Mouse (Mus musculus): ENCODE data around the gene Gart. TPM values are rescaled to one million over a fixed set of nuclear protein-coding genes. Genes with fewer than 3 reads are reported as not detected.

Gene Gart
- 79.1 and 79.9 TPM in 2 replicates for polyA plus RNA-seq (2015; fragmentation: Nextera tagmentation; extraction: Ambion mirVana)

DNA sequence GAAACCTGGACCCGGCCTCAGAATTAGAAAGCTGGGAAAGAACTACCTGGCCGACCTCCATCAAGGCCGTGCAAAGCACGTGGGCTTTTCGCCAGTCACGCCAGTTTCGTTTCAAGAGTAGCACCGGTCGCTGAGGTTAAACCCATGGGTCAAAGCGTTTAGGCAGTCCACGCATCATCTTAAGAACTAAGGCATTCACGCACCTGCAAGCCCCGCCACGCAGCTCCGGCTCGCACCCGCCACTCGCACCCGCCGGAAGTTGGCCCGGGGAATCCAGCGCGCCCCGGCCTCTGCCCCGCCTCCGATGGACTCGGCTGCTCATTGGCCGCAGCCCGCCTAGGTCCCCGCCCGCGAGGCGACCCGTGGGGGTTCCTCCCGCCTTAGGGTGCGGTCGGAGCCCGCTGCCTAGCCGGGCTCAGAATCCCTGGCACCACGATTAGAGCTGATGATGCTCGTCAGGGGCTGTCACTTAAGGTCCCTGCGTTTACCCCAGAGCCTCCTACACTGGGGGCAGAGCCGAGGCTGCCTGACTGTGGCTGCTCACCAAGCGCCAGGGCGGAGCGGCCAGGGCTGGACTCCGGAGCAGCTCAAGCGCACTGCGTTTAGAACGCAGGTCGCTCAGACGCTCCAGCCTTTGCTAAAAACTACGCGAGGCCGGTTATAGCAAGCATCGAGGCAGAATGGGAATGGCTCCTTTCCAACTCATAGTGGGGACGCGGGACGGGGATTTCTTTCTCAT lies at the start of gene Gart:
TSS of gene Gart (minus strand) at position 272 of the 739 bp plus-strand sequence.
- Histone ChIP-seq H3K36me3 (peaks cover 7% of the 10 kb centered on the region), H3K9ac (replicated peaks) (peak within 1 kb of the TSS; percentile 79), H3K4me2 (replicated peaks) (peak within 1 kb of the TSS; percentile 86), H3K27ac (replicated peaks) (peak within 1 kb of the TSS; percentile 99), H3K9me3 (no peaks in the 10 kb centered on the region), H3K4me3 (peak within 1 kb of the TSS; percentile 91), H3K4me1 (peaks cover 26% of the 10 kb centered on the region), H3K27me3 (no peaks in the 10 kb centered on the region)
- WGBS = under 1% methylated on average over 59 of the region's 59 CpGs
- peak; percentile 88 for ATAC-seq (replicated peaks)

DNA sequence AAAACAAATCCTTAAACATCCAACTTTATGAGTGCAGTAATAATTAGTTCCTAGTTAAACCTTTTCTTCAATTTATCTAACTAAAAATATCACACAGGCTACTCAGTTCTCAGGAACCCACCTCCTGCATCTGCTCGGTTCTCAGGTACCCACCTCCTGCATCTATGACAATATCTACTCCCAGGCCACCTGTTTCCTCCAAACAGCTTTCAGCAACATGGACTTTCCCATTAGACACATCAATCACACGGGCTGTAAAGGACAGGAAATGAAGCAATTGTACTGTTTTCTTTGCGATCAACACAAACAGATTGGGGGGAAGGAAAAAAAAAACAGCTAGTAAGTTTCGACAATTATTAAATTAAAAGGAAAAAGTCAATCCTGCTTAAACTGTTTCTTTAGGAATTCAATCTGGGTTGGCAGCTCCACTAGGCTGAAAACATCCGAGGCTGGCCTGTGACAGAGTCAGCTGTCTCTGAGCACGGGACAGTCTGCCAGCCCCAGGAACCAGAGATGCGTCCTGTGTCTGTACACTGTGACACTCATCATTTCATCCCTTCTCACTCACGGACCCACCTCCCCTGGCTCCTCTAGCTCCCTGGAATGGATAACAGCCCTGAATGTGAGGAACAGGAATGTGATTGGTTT lies 48.5 kb upstream of the Gart start:
- no peaks in the 10 kb centered on the region for H3K9me3 ChIP-seq
- no peak overlapping the region for H3K4me3 ChIP-seq
- 79% methylated on average over 8 of the region's 8 CpGs for WGBS
- H3K9ac ChIP-seq (replicated peaks) = no peak overlapping the region
- H3K27ac ChIP-seq (replicated peaks) = no peak overlapping the region
- no peaks in the 10 kb centered on the region for H3K4me1 ChIP-seq
- peaks cover 43% of the 10 kb centered on the region for H3K36me3 ChIP-seq
- no peaks in the 10 kb centered on the region for H3K27me3 ChIP-seq
- ATAC-seq (replicated peaks) = no peak
- H3K4me2 ChIP-seq (replicated peaks) = no peak overlapping the region

DNA sequence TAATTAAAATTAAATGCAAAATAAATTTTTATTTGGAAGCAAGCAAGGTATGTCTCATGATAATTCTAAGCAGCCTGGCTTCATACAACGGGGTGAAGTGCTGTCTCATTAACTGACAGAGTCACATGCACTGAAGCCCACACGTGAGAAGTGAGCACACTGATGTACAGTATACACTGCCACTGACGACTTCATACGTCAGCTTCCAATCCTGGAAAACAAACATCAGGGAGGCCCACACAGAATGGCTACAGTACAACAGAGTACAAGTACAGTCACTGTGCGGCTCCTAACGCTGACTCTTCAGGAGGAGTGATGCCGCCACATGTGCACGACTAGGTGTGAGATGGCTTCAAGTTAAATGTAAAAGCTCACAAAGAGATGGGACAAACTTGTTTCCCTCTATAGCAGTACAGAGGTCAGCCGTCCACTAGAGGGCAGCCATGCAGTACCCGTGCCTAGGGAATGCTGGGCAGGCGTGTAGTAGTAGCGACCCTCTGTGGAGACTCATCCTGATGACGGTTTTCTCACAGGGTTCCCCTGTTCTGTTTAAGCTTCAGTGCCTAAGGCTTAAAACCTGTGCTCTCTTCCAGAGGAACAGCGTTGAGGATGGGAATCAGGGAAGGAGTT lies 47.8 kb upstream of the Gart start:
- Histone ChIP-seq H3K4me1 (no peaks in the 10 kb centered on the region), H3K27ac (replicated peaks) (no peak overlapping the region), H3K4me2 (replicated peaks) (no peak overlapping the region), H3K4me3 (no peak overlapping the region), H3K36me3 (peaks cover 40% of the 10 kb centered on the region), H3K27me3 (no peaks in the 10 kb centered on the region), H3K9ac (replicated peaks) (no peak overlapping the region), H3K9me3 (no peaks in the 10 kb centered on the region)
- WGBS = 32% methylated on average over 14 of the region's 14 CpGs
- ATAC-seq (replicated peaks) = peak; percentile 92

DNA sequence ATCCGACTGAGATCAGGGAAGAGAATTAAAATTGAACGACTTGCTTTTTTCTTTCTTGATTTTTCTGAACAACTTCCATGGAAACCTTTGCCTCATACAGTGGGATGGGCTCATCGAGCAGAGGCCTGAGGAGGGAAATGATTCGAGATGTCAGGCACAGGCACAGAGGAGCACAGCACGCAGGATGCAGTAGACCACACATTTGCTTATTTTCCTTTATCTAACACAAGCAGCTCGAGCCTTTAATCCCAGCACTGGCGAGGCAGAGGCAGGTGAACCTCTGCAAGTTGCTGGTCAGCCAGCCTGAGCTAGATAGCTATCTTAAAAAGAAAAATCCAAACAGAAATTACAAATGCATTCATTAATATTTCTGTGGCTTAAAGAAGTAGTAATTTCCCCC lies 43.0 kb upstream of the Gart start:
- Histone ChIP-seq H3K9me3 (no peaks in the 10 kb centered on the region), H3K9ac (replicated peaks) (no peak overlapping the region), H3K4me1 (peaks cover 15% of the 10 kb centered on the region), H3K4me2 (replicated peaks) (no peak overlapping the region), H3K27ac (replicated peaks) (no peak overlapping the region), H3K36me3 (peaks cover 20% of the 10 kb centered on the region), H3K27me3 (no peaks in the 10 kb centered on the region), H3K4me3 (no peak overlapping the region)
- no peak for ATAC-seq (replicated peaks)
- WGBS = 44% methylated on average over 7 of the region's 7 CpGs

DNA sequence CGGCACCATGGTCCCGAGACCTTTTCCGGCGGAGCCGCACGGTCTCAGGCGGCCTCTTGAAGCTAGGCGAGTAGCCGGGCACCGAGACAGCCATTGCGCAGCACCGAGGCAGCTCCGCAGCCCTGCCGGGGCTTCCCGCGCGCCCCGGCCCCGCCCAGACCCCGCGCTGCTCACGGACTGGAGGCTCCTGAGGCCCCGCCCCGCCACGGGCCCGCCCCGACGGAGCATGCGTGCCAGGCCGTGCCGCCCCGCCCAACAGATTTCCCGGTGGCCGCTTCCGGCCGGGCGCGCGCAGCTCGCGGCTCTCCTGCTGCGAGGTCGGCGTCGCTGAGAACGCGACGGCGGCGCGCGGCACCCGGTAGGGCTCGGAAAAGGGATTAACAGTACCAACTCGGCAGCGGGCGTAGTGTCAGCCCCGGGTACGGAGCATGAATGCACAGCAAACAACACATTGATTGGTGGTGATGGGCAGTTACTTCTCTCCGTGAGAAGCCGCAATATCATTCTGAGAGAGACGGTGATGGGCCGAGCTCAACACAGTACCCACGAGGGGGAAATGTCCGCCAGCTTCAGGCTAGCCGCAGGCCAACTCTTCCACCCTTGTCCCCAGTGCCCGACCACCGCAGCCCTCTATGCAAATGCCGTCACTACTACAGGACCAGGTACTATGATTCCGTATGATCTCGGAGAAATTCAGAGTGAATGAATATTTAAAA lies 42.0 kb upstream of the Gart start, which contains the start of gene Donson:
TSS of gene Donson (minus strand) at position 152 of the 716 bp plus-strand sequence.
- Histone ChIP-seq H3K4me3 (peak within 1 kb of the TSS; percentile 91), H3K27me3 (no peaks in the 10 kb centered on the region), H3K9ac (replicated peaks) (peak within 1 kb of the TSS; percentile 89), H3K9me3 (no peaks in the 10 kb centered on the region), H3K4me2 (replicated peaks) (peak within 1 kb of the TSS; percentile 57), H3K36me3 (peaks cover 27% of the 10 kb centered on the region), H3K4me1 (peaks cover 15% of the 10 kb centered on the region), H3K27ac (replicated peaks) (peak within 1 kb of the TSS; percentile 91)
- peak; percentile 100 for ATAC-seq (replicated peaks)
- WGBS = under 1% methylated on average over 66 of the region's 71 CpGs

DNA sequence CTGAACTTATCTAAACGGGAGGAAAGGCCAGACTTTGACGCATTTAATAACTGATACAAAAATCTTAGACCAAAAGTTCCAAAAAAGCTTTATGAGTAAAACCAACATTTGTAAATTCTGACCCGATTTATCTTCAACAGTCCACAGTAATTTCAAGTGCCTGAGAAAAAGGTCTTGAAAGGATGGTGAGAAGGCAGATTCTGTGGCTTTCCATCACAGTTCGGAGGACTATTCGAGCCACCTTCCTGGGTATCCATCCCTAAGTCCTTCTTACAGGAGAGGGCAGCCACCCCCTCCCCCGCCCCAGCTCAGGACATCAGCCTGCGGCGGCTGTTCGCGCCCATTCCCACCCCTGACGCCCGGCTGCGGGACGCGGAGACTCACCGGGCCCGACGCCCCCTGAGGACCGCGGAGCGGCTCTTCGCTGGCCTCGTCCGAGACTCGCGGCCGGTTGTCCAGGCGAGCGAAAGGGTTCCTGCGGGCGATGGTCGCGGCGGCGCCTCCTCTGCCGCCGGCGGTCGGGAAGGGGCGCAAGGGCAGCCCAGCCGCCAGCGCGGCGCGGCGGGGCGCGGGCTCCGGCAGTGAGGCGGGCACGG lies 41.4 kb upstream of the Gart start:
- peak; percentile 73 for ATAC-seq (replicated peaks)
- Histone ChIP-seq H3K4me1 (peaks cover 15% of the 10 kb centered on the region), H3K9me3 (no peaks in the 10 kb centered on the region), H3K27ac (replicated peaks) (peak overlapping the region; percentile 91), H3K9ac (replicated peaks) (peak overlapping the region; percentile 89), H3K4me3 (peak overlapping the region; percentile 91), H3K36me3 (peaks cover 28% of the 10 kb centered on the region), H3K27me3 (no peaks in the 10 kb centered on the region), H3K4me2 (replicated peaks) (peak overlapping the region; percentile 57)
- under 1% methylated on average over 51 of the region's 51 CpGs for WGBS

DNA sequence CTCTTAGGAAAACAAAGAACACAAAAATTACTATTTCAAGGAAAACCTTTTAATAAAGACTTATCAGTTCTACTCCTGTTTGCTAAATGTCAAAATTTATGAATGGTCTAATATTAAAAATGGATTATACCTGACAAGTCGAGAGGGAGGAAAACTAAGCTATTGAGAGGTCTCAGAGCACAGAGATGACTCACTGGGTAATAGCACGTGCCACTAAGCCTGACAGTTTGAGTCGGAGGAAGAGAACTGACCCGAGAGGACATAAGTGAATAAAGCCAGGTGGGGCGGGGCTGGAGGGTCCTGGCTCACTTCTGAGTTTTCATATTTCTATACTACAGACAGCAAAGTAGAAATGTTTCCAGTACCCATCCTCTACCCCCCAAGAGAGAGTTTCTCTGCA lies 39.6 kb upstream of the Gart start:
- ATAC-seq (replicated peaks) = no peak
- no peaks in the 10 kb centered on the region for H3K9me3 ChIP-seq
- peaks cover 15% of the 10 kb centered on the region for H3K4me1 ChIP-seq
- H3K27me3 ChIP-seq = no peaks in the 10 kb centered on the region
- WGBS = 86% methylated on average over 5 of the region's 5 CpGs
- peaks cover 40% of the 10 kb centered on the region for H3K36me3 ChIP-seq
- no peak overlapping the region for H3K4me2 ChIP-seq (replicated peaks)
- no peak overlapping the region for H3K4me3 ChIP-seq
- no peak overlapping the region for H3K27ac ChIP-seq (replicated peaks)
- H3K9ac ChIP-seq (replicated peaks) = no peak overlapping the region

DNA sequence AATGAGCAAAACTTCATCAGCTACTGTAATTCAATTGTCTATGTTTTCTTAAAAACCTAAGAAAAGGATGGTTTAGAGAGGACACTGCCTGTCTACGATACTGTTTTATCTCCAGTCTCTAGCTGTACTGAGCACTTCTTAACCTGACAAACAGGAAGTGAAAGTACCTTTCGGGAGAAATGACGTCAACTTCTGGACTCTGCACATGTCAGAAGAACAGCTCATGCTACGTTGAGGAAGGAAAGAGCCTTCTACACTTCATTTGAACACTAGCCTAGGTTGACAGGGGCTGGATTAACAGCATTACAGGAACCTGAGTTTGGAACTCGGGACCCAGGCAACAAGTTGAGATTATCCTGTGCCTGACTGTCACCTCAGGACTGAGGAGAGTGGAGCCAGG lies 38.8 kb upstream of the Gart start:
- H3K4me1 ChIP-seq = peaks cover 15% of the 10 kb centered on the region
- peaks cover 48% of the 10 kb centered on the region for H3K36me3 ChIP-seq
- H3K27ac ChIP-seq (replicated peaks) = no peak overlapping the region
- no peaks in the 10 kb centered on the region for H3K9me3 ChIP-seq
- no peak overlapping the region for H3K4me3 ChIP-seq
- no peak overlapping the region for H3K9ac ChIP-seq (replicated peaks)
- no peak overlapping the region for H3K4me2 ChIP-seq (replicated peaks)
- H3K27me3 ChIP-seq = no peaks in the 10 kb centered on the region
- 94% methylated on average over 5 of the region's 5 CpGs for WGBS
- ATAC-seq (replicated peaks) = no peak

DNA sequence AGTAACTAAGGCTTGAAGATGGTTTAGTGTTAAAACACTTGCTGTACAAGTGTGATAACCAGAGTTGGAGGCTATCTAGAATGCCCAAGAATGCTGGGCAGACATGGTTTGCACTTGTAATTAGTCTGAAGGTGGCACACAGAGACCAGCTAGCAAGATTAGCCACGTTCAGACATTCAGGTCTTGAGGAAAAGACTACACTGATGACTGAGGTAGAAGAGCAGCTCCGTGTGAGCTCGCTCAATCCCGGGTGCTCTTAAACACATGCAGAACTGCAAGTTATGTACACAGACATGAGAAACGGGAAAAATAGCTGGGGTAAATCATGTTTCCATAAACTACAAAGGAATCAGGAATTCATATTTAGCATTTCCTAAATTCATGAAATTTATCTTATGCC lies 33.9 kb upstream of the Gart start:
- Histone ChIP-seq H3K27ac (replicated peaks) (no peak overlapping the region), H3K4me2 (replicated peaks) (no peak overlapping the region), H3K4me3 (no peak overlapping the region), H3K9ac (replicated peaks) (no peak overlapping the region), H3K4me1 (no peaks in the 10 kb centered on the region), H3K27me3 (no peaks in the 10 kb centered on the region), H3K36me3 (peaks cover 86% of the 10 kb centered on the region), H3K9me3 (no peaks in the 10 kb centered on the region)
- WGBS = 81% methylated on average over 5 of the region's 5 CpGs
- no peak for ATAC-seq (replicated peaks)

DNA sequence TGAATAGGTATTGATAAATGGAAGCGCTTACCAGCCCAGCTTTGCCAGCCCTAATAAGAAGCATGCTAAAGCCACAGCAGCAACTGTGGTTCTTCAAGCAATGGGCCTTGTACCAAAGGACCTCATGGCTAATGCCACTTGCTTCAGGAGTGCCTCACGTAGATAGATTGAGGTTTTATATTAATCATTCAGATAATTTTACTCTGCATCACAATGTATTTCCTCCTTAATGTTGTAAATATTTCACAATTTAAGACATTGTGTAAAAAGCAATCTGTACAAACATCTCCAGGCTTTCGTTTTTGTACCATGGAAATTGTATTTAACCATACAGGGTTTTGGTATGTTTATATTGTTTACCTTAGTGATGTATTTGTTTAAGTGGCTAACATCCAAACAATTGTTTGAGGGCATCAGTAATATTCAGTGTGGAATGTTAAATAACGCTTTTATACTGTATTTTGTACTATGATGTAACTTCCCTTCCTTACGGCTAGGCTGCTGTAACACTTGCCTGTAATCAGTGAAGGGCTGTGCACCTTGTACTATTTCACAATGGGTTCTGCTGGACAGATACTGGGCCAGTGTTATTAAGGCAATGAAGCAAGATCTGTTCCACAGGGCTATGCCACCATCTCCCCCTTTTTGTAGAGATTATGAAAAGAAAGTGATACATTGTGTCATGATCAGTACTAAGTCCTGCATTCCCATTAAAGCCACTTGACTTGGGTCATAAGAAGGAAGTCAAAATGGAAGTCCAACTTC lies 31.6 kb upstream of the Gart start:
- H3K4me3 ChIP-seq = no peak overlapping the region
- no peak for ATAC-seq (replicated peaks)
- H3K27ac ChIP-seq (replicated peaks) = no peak overlapping the region
- H3K9me3 ChIP-seq = no peaks in the 10 kb centered on the region
- no peaks in the 10 kb centered on the region for H3K27me3 ChIP-seq
- peaks cover 81% of the 10 kb centered on the region for H3K36me3 ChIP-seq
- H3K4me2 ChIP-seq (replicated peaks) = no peak overlapping the region
- 88% methylated on average over 5 of the region's 5 CpGs for WGBS
- no peak overlapping the region for H3K9ac ChIP-seq (replicated peaks)
- no peaks in the 10 kb centered on the region for H3K4me1 ChIP-seq

DNA sequence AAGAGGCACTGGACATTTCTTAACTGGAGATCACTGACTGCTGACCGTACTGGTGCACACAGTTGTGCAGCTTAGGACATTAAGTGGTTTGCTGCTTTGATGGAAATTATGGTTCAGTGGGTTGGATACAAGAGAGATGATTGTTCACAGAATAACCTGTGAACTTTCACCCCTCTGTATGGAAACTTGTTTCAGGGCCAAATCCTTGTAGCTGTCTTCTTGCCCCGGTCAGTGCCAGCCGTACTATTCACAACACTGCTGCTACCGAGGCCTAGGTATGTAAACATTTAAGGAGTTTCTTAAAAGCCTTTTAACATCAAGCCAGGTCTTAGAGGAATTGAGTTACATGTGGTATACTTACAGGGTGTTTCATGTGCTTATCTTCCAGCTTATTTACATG lies 27.7 kb upstream of the Gart start:
- H3K36me3 ChIP-seq = peaks cover 82% of the 10 kb centered on the region
- no peak overlapping the region for H3K4me2 ChIP-seq (replicated peaks)
- H3K27me3 ChIP-seq = no peaks in the 10 kb centered on the region
- no peaks in the 10 kb centered on the region for H3K9me3 ChIP-seq
- 87% methylated on average over 4 of the region's 4 CpGs for WGBS
- no peak overlapping the region for H3K9ac ChIP-seq (replicated peaks)
- H3K27ac ChIP-seq (replicated peaks) = no peak overlapping the region
- H3K4me3 ChIP-seq = no peak overlapping the region
- no peaks in the 10 kb centered on the region for H3K4me1 ChIP-seq
- ATAC-seq (replicated peaks) = no peak
